Mouse (Mus musculus): Measurements from ENCODE around the gene Csdc2. TPM values are rescaled to one million over a fixed set of nuclear protein-coding genes. Genes with fewer than 3 reads are reported as not detected.
"Not testable (repeated sequence)": the region's sequence is repeated elsewhere in the genome, so short reads cannot be mapped to it uniquely, and the experiment has no call there.

Csdc2 gene
- polyA plus RNA-seq, 1 experiment from 2014 or later, result 220 TPM

GRCm38 (mm10) chr15:81958906-81959305, 22.3 kb downstream of the Csdc2 start:
- Histone ChIP-seq H3K4me3 (replicated peaks) (no peak overlapping the region), H3K27me3 (replicated peaks) (no peaks in the 10 kb centered on the region), H3K36me3 (peaks cover 18% of the 10 kb centered on the region), H3K4me1 (peaks cover 18% of the 10 kb centered on the region), H3K27ac (replicated peaks) (no peak overlapping the region), H3K4me2 (peak overlapping the region; percentile 97; the same call in 1 of the 2 replicates), H3K9me3 (replicated peaks) (no peaks in the 10 kb centered on the region), H3K9ac (replicated peaks) (no peak overlapping the region)
- 93% methylated on average over 3 of the region's 3 CpGs for WGBS
- ATAC-seq (ENCODE audit: low FRiP score), result no peak

DNA sequence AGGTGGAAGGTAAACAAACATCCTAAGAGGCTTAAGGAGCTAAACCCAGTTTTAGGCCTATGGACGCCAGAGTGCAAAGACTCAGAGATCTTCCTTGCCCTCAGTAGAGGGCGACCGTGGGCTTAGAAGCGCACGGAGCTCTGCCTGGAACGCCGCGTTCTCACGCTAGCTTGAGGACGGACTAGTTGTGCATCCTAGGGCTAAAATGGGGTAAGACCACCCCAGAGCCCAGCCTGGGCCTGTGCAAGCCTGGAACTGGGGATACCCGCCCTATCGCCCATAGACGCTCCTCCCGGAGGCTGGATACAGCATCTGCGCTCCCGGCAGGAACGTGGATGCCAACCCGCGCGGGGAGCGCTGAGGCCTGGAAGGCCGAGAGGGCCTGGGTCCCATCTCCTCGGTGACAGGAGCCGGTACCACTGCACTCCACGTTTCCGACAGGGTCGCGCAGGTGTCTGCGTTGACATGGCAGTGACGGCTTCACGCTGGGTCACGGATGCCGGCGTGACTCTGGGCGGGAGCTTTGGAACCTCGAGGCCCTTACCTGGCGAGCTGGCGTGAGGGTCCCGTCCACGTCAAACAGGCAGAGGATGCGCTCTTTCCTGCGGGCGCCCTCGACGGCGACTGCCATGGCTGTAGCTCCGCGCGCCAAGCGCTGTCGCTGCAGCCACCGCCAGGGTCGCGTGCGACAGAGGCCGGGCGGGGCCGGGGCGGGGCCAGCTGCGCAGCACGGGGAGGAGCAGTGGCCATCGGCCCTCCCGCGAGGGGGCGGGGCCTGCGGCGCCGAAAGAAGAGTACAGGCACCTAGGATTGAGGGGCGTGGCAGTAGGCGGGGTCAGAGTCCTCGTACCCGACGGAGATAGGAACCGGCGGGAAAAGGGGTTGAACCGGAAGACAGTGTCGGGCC, 23.9 kb downstream of the Csdc2 start, which contains the start of gene Pmm1:
Pmm1 (minus strand) TSS at position 760 of the 907 bp plus-strand sequence.
- Histone ChIP-seq H3K9ac (replicated peaks) (peak within 1 kb of the TSS; percentile 92), H3K9me3 (replicated peaks) (no peaks in the 10 kb centered on the region), H3K4me2 (peak within 1 kb of the TSS; percentile 97), H3K27me3 (replicated peaks) (no peaks in the 10 kb centered on the region), H3K4me3 (replicated peaks) (peak within 1 kb of the TSS; percentile 84), H3K36me3 (peaks cover 3% of the 10 kb centered on the region), H3K27ac (replicated peaks) (peak within 1 kb of the TSS; percentile 95), H3K4me1 (peaks cover 18% of the 10 kb centered on the region)
- peak; percentile 98 for ATAC-seq (ENCODE audit: low FRiP score)
- under 1% methylated on average over 77 of the region's 77 CpGs for WGBS

DNA sequence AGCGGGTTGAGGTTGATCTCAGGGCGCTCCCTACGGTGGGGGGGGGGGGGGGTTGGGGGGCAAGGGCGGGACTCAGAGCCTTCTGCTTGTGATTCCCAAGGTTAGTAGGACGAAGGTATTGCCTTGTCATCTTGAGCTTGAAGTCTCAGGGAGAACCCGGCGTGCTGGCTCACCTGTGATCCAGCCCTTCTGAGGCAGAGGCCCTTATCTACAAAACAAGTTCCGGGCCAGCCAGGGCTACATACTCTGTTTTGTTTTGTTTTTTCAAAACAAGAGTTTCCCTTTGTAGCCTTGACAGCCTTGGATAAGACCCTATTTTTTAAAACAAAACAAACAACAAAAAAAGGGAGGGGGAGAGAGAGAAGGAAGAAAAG, 24.5 kb downstream of the Csdc2 start:
- Histone ChIP-seq H3K4me1 (peaks cover 18% of the 10 kb centered on the region), H3K4me2 (peak overlapping the region; percentile 97), H3K9me3 (replicated peaks) (no peaks in the 10 kb centered on the region), H3K36me3 (no peaks in the 10 kb centered on the region), H3K9ac (replicated peaks) (no peak overlapping the region), H3K27me3 (replicated peaks) (no peaks in the 10 kb centered on the region), H3K4me3 (replicated peaks) (peak overlapping the region; percentile 84), H3K27ac (replicated peaks) (peak overlapping the region; percentile 95; the same call in 1 of the 2 replicates)
- 2% methylated on average over 6 of the region's 8 CpGs for WGBS
- ATAC-seq (ENCODE audit: low FRiP score), result peak; percentile 40

DNA sequence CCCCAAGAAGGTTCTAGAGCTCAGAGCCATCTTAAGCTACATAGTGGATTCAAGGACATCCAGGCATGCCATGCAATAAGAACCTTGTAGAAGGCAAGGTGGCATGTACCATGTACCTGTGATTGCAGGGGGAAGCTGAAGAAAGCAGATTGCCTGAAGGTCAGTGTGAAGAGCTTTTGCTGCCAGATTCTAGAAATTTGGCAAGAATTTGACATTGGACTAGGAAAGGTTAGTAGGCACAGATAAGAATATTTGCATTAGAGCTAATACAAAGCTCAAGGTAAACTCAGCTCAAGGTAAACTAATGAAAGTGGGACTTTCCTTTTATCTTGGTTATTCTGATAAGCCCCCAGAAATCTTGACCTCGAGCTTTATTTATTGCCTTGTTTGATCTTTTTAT, 27.7 kb downstream of the Csdc2 start:
- Histone ChIP-seq H3K36me3 (no peaks in the 10 kb centered on the region), H3K4me2 (no peak overlapping the region), H3K27me3 (replicated peaks) (no peaks in the 10 kb centered on the region), H3K27ac (replicated peaks) (no peak overlapping the region), H3K4me1 (peaks cover 13% of the 10 kb centered on the region), H3K9ac (replicated peaks) (no peak overlapping the region), H3K9me3 (replicated peaks) (no peaks in the 10 kb centered on the region), H3K4me3 (replicated peaks) (no peak overlapping the region)
- WGBS, result 45% methylated on average over 1 of the region's 1 CpGs
- no peak for ATAC-seq (ENCODE audit: low FRiP score)

DNA sequence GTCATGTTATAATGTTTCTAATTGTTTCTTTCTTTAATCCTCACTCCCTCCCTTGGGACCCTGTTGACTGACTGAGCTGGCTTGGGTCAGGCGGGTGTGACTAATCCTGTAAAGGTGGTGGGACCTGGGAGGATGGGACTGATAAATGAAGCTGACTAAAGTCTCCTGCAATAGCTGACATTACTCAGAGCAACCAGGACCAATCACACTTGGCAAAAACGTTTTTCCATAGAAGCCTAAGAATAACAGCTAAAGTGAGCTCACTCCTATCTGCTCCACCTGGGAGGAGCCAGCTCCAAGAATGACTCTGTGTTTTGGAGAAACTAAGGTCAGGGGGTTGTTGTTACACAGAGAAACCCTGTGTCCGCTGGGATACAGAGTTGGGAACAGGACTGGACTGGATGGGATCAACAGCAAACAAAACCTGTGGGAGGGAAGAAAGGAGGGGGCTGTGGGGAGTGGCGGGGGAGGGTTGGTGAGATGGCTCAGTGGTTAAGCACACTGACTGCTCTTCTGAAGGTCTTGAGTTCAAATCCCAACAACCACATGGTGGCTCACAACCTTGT, 28.5 kb downstream of the Csdc2 start:
- Histone ChIP-seq H3K27me3 (replicated peaks) (no peaks in the 10 kb centered on the region), H3K36me3 (no peaks in the 10 kb centered on the region), H3K4me2 (no peak overlapping the region), H3K9ac (replicated peaks) (no peak overlapping the region), H3K27ac (replicated peaks) (no peak overlapping the region), H3K4me3 (replicated peaks) (no peak overlapping the region), H3K9me3 (replicated peaks) (no peaks in the 10 kb centered on the region), H3K4me1 (peaks cover 6% of the 10 kb centered on the region; the same call in 1 of the 2 replicates)
- no peak for ATAC-seq (ENCODE audit: low FRiP score)
- WGBS, result 70% methylated on average over 4 of the region's 4 CpGs

DNA sequence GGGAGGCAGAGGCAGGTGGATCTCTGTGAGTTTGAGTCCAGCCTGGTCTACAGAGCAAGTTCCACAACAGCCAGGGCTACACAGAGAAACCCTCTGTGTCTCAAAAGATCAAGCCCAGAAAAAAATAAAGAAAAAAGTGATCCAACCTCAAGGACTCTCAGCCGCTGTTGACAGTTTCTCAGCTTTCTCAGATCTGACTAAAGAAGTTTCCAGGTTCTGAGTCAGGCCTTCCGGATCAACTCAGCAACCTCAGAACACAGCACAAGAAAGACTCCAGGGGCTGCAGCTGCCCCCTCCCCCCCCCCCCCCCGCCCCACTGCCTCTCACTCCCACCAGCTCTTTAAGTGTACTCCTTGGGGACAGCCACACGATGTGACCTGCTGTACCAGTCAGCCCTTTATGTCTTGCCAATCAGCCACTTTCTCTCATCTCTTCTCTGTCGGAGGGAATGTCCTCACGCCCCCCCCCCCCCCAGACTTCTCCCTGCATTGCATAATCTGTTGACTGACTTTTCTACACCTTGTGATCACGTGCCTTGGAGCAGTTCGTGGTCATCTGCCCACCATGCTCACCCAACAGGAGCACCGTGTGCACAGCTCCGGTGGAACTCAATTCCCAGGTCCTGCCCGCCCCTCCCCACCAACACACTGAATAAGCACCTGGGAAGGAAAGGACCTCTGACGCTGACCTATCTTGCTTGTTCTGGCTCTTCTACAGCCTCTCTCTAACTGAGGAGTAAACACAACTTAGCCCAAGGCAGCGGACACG, 29.7 kb downstream of the Csdc2 start:
- Histone ChIP-seq H3K9me3 (replicated peaks) (no peaks in the 10 kb centered on the region), H3K4me3 (replicated peaks) (no peak overlapping the region), H3K36me3 (no peaks in the 10 kb centered on the region), H3K27ac (replicated peaks) (no peak overlapping the region), H3K27me3 (replicated peaks) (no peaks in the 10 kb centered on the region), H3K4me1 (peaks cover 3% of the 10 kb centered on the region; the same call in 1 of the 2 replicates), H3K4me2 (no peak overlapping the region), H3K9ac (replicated peaks) (no peak overlapping the region)
- no peak for ATAC-seq (ENCODE audit: low FRiP score)
- WGBS, result 85% methylated on average over 12 of the region's 14 CpGs

DNA sequence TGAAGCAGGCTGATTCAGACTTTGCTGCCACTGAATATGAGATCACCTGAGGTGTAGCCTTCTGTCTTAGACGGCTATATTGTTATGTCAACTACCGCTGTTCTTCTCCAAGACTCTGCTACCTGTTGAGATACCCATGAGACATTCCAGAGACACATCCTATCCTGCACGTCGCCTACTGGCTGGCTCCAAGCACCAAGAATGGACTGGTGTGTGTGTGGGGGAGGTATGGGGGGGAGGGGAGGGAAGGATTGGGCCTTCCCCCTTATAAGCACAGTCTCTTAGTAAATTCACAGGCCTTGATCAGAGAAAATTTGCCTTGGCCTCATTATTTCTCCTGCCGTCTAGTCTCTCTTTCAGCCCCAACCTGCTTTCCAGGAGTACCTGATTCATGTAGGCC, 31.3 kb downstream of the Csdc2 start:
- H3K36me3 ChIP-seq, result no peaks in the 10 kb centered on the region
- H3K4me3 ChIP-seq (replicated peaks), result no peak overlapping the region
- 91% methylated on average over 5 of the region's 5 CpGs for WGBS
- no peak overlapping the region for H3K9ac ChIP-seq (replicated peaks)
- no peaks in the 10 kb centered on the region for H3K4me1 ChIP-seq
- no peak for ATAC-seq (ENCODE audit: low FRiP score)
- no peaks in the 10 kb centered on the region for H3K27me3 ChIP-seq (replicated peaks)
- H3K4me2 ChIP-seq, result no peak overlapping the region
- H3K9me3 ChIP-seq (replicated peaks), result no peaks in the 10 kb centered on the region
- H3K27ac ChIP-seq (replicated peaks), result no peak overlapping the region

DNA sequence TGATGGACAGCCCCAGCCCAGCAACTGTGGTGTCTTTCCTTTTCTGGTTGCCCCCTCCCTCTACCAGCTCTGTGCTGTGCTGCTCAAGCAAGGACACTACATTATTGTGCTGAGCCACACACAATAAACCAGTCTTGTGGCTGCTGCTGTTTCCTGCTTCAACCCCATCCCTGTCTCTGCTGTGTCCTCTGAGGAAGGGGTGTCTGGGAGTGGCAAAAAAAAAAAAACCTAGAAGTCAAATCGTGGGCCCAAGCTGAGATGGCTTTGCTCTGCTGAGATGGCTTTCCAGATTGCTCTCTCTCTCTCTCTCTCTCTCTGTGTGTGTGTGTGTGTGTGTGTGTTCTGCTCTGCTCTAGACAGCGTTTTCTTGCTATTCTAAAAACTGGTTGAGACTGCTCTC, 31.9 kb downstream of the Csdc2 start:
- ATAC-seq (ENCODE audit: low FRiP score), result no peak

GRCm38 (mm10) chr15:81969173-81969572, 32.6 kb downstream of the Csdc2 start:
- no peaks in the 10 kb centered on the region for H3K36me3 ChIP-seq
- no peak for ATAC-seq (ENCODE audit: low FRiP score)
- H3K9ac ChIP-seq (replicated peaks), result no peak overlapping the region
- no peaks in the 10 kb centered on the region for H3K9me3 ChIP-seq (replicated peaks)
- H3K27me3 ChIP-seq (replicated peaks), result no peaks in the 10 kb centered on the region
- H3K4me3 ChIP-seq (replicated peaks), result no peak overlapping the region
- no peak overlapping the region for H3K4me2 ChIP-seq
- 73% methylated on average over 7 of the region's 7 CpGs for WGBS
- no peaks in the 10 kb centered on the region for H3K4me1 ChIP-seq
- no peak overlapping the region for H3K27ac ChIP-seq (replicated peaks)

More for the DNA sequence above, 31.9 kb downstream of the Csdc2 start:
- no peaks in the 10 kb centered on the region for H3K27me3 ChIP-seq (replicated peaks)
- no peak overlapping the region for H3K27ac ChIP-seq (replicated peaks)
- WGBS, result 67% methylated on average over 2 of the region's 2 CpGs
- H3K36me3 ChIP-seq, result no peaks in the 10 kb centered on the region
- no peak overlapping the region for H3K4me2 ChIP-seq
- H3K4me3 ChIP-seq (replicated peaks), result no peak overlapping the region
- H3K9ac ChIP-seq (replicated peaks), result no peak overlapping the region
- no peaks in the 10 kb centered on the region for H3K4me1 ChIP-seq
- no peaks in the 10 kb centered on the region for H3K9me3 ChIP-seq (replicated peaks)

- not testable (repeated sequence) for H3K36me3 ChIP-seq; H3K4me1 ChIP-seq; H3K27me3 ChIP-seq (replicated peaks); H3K27ac ChIP-seq (replicated peaks); H3K4me2 ChIP-seq; ATAC-seq (ENCODE audit: low FRiP score); H3K9me3 ChIP-seq (replicated peaks); H3K4me3 ChIP-seq (replicated peaks); H3K9ac ChIP-seq (replicated peaks)
- 71% methylated on average over 6 of the region's 6 CpGs for WGBS
These were observed 33.1 kb downstream of the Csdc2 start for GRCm38 (mm10) chr15:81969635-81970034.

DNA sequence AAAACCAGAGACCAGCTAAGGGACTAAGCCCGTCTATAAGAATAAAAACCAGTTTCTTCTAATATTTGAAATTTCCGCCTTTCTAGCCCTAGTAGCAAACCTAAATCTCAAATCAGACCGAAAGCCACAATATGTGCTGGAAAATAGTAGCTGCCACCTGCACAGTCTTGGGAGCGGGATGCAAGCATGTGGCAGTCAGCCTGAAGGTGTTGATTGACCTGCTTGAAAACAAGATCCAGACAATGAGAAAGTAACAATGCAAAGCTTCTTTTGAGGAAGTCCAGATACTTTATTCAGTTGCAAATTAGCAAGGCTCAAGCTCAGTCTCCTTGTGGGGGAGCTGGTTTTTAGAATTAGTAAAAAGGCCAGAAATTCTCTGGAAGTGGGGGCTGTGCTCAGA, 33.9 kb downstream of the Csdc2 start:
- not testable (repeated sequence) for ATAC-seq (ENCODE audit: low FRiP score)

More for the DNA sequence above, 33.9 kb downstream of the Csdc2 start:
- H3K27ac ChIP-seq (replicated peaks); H3K36me3 ChIP-seq; H3K4me1 ChIP-seq; H3K4me3 ChIP-seq (replicated peaks); H3K9ac ChIP-seq (replicated peaks); H3K9me3 ChIP-seq (replicated peaks); H3K4me2 ChIP-seq; H3K27me3 ChIP-seq (replicated peaks): not testable (repeated sequence)
- WGBS, result 89% methylated on average over 4 of the region's 4 CpGs

All from neural tube, embryonic 15.5 days (tissue).